Comparison of ENCODE assay signal across 35 mouse cellular contexts in genomic region chr10:73931996-73932679, GRCm38 (mm10).
"Had no signal": no experiment of that assay in that cellular context is flagged by ENCODE, and none has a peak within 500 bp of the region (broad histone marks: within the 10 kb centered on the region; RNA-seq: fewer than 3 reads in every experiment).

No protein-coding gene starts in this region.

- DNase-seq: heart, adult 18-20 months; heart, adult 2 months; heart, postnatal 10 days; heart, postnatal 14 days; heart, postnatal 36 days; heart, postnatal 4 days; kidney, adult 11 months; kidney, adult 18-20 months; kidney, adult 2 months; kidney, adult 8-10 months; kidney, adult 9 months; kidney, postnatal 10 days; kidney, postnatal 14 days; kidney, postnatal 25 days; kidney, postnatal 36 days; kidney, postnatal 4 days; layer of hippocampus, adult 9-11 months had no signal

- ATAC-seq: hindbrain, embryonic 16.5 days; hindbrain, postnatal 0 days; inflammation-experienced regulatory T-cells, adult 6 months; intestine, embryonic 15.5 days; intestine, embryonic 16.5 days; intestine, postnatal 0 days had no signal

- H3K36me3 ChIP-seq: heart, embryonic 10.5 days; heart, embryonic 12.5 days; heart, embryonic 13.5 days; heart, embryonic 15.5 days; hindbrain, embryonic 12.5 days; hindbrain, embryonic 13.5 days; hindbrain, embryonic 15.5 days; intestine, embryonic 15.5 days; kidney, embryonic 15.5 days had no signal

- H3K4me1 ChIP-seq: heart, embryonic 10.5 days; heart, embryonic 12.5 days; heart, embryonic 13.5 days; heart, embryonic 15.5 days; hindbrain, embryonic 12.5 days; hindbrain, embryonic 13.5 days; hindbrain, embryonic 15.5 days; intestine, embryonic 15.5 days; kidney, embryonic 15.5 days had no signal

- H3K27ac ChIP-seq: heart, adult 2 months; heart, embryonic 10.5 days; heart, embryonic 13.5 days; heart, embryonic 15.5 days; hindbrain, embryonic 12.5 days; hindbrain, embryonic 13.5 days; hindbrain, embryonic 14.5 days; hindbrain, embryonic 15.5 days; hindbrain, postnatal 0 days; intestine, embryonic 15.5 days; kidney, embryonic 15.5 days; kidney, postnatal 0 days; layer of hippocampus, adult 2 months had no signal

- H3K27me3 ChIP-seq: heart, embryonic 12.5 days; heart, embryonic 13.5 days; heart, embryonic 15.5 days; hindbrain, embryonic 12.5 days; hindbrain, embryonic 13.5 days; hindbrain, embryonic 15.5 days; intestine, embryonic 15.5 days; kidney, embryonic 15.5 days had no signal

- H3K9ac ChIP-seq: heart, embryonic 12.5 days; heart, embryonic 13.5 days; heart, embryonic 15.5 days; hindbrain, embryonic 12.5 days; hindbrain, embryonic 13.5 days; hindbrain, embryonic 14.5 days; hindbrain, embryonic 15.5 days; intestine, embryonic 15.5 days; kidney, embryonic 15.5 days had no signal

- H3K4me2 ChIP-seq: heart, embryonic 11.5 days; heart, embryonic 12.5 days; heart, embryonic 13.5 days; heart, embryonic 15.5 days; hindbrain, embryonic 12.5 days; hindbrain, embryonic 13.5 days; hindbrain, embryonic 14.5 days; hindbrain, embryonic 15.5 days; intestine, embryonic 15.5 days; kidney, embryonic 15.5 days had no signal

- H3K4me3 ChIP-seq: heart, adult 2 months; heart, embryonic 10.5 days; heart, embryonic 12.5 days; heart, embryonic 13.5 days; heart, embryonic 15.5 days; hindbrain, embryonic 12.5 days; hindbrain, embryonic 13.5 days; hindbrain, embryonic 15.5 days; intestine, embryonic 15.5 days; kidney, embryonic 15.5 days; layer of hippocampus, adult 2 months had no signal

- H3K9me3 ChIP-seq: heart, embryonic 10.5 days; heart, embryonic 12.5 days; heart, embryonic 13.5 days; heart, embryonic 15.5 days; hindbrain, embryonic 12.5 days; hindbrain, embryonic 13.5 days; hindbrain, embryonic 15.5 days; intestine, embryonic 15.5 days; kidney, embryonic 15.5 days had no signal
